Mouse (Mus musculus) cerebellum, adult 18-20 months (tissue): Measurements from ENCODE around the gene Pex14.
A peak's percentile ranks its signal among the peaks of the same experiment; 100 is the strongest.
"Not testable (repeated sequence)": the region's sequence is repeated elsewhere in the genome, so short reads cannot be mapped to it uniquely, and the experiment has no call there.

ENCODE experiments used
- DNase-seq, 2 experiments: peaks; one replicate each; pipeline ENCODE4 v3.0.0; 2021

The Pex14 gene

DNA sequence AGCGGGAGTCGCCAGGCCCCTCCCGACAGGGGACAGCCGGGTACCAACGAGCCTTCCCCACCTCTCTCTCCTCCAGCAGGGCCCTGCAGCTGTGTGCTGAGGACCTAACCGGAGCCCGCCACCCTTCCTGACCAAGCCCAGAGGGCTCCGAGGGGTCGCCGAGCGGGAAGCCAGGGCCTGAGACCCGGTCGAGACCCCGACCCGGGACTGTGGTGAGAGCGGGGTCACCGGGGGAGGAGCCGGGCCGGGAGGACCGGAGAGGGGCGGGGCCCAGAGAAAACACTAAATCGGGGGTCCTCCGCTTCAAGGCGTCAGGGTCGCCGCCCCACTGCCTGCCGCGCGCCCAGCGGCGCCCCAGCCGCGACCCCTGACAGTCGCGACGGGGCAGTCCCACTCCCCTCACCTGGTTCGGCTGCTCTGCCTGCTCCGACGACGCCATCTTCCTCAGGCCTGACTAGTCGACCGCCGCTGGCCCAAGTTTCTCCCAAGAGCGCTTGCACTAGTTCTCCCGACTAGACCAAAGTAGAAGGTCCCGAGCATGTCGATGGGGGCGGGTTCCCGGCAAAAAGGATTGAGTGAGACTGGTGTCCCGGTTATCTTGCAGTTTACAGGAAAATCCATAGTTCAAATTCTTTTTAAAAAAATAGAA, at the start of gene Pex14:
Gene Pex14 (minus strand): TSS at position 508 of the 649 bp plus-strand sequence.
- DNase-seq: peak; percentile 91 to 96

DNA sequence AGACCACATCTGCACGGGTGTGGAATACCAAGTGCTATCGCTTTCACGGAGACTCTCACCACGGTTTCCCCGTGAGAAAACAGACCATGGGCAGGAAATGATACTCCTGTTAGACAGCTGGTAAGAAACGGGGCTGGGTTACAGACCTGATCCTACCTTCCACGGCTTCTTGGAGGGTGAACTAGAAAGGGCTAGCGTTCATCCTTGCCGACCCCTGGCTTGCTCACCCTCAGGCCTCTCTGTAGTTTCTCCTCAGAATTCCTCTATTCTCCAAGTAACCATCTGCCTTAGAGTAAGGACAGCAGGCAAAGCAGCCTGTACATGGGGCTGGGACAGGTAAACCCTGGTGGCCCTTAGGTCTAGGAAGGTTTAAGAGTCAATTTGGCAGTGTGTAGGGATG, 49.5 kb upstream of the Pex14 start:
- no peak for DNase-seq

GRCm38 (mm10) chr4:149148084-149148483, 48.4 kb upstream of the Pex14 start:
- DNase-seq: no peak

- DNase-seq: no peak
These were observed 47.9 kb upstream of the Pex14 start for GRCm38 (mm10) chr4:149147528-149147927.

DNA sequence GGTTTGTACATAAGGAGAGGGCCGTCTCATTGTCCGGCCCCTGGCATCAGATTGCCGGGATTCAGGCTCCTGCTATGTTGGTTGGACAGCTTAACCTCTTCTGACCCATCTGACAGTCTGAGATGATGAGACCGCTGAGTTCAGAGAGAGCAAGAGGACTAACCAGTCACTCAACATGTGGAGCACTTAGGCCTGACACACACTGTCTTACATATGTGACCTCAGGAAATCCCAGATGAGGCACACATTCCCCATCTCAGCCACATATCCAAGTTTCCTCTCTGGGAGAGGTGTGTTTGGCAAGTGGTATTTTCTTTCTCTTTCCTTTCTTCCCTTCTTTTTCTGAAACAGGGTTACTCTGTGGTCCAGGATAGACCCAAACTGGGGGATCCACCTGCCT, 45.5 kb upstream of the Pex14 start:
- DNase-seq: no peak

- DNase-seq: peak; percentile 75 to 84
These were observed 44.8 kb upstream of the Pex14 start for GRCm38 (mm10) chr4:149144459-149144858.

- no peak for DNase-seq
These were observed 43.9 kb upstream of the Pex14 start for GRCm38 (mm10) chr4:149143594-149143993.

DNA sequence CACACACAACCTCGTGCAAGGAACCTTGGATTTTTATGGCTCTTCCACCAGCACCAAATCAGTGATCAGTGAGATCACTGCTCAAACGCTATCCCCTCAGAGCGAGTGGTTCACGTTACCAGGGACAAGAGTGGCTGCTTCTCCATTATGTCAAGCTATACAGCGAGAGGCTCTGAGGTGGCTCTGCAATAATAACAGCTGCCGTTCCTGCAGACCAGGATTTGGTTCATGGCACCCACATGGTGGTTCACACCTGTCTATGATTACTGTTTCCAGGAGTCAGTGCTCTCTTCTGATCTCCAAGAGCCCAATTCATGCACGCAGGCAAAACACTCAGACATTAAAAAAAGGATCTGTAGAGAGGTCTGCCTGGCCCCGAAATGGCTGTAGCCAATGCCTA, 38.8 kb upstream of the Pex14 start:
- DNase-seq: no peak

DNA sequence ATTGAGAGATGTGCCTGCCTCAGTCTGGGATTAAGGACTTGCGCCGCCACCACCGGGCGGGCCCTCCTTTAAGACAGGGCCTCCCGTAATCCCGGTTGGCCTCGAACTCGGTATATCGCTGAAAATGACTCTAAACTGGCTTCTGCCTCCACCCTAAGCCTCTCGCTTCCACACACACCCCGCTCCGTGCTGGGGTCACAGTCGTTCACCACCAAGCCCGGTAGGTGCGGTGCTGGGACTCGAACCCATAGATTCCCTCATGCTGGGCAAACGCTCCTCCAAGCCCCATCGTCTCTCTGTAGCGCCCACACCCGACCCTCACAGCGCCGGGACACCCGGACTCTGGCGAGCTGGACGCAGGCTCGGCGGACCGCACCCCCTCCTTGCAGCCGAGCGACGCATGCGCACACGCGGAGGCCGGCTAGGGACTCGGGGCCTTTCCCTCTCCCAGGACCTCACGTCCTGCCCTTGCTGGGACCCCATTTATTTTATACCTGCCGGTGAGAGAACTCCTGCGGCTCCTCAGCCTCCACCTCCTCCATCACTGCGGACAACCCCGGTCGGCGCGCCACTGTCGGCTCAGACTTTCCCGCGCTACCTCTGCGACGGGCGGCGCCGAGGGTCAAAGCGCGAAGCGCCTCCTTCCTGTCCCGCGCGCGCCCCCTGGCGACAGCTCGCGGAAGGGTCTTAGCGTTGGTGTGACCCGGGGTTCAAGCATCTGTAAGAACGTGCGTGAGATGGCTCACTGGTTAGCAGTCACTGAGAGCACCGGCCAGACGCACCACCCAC, 37.5 kb upstream of the Pex14 start, which contains the start of gene Cenps:
Gene Cenps (minus strand): TSS at position 648 of the 789 bp plus-strand sequence.
- DNase-seq: peak; percentile 87 to 95

- DNase-seq: peak in 1 of 2 experiments; percentile 22
These were observed 36.6 kb upstream of the Pex14 start for GRCm38 (mm10) chr4:149136116-149136850.

DNA sequence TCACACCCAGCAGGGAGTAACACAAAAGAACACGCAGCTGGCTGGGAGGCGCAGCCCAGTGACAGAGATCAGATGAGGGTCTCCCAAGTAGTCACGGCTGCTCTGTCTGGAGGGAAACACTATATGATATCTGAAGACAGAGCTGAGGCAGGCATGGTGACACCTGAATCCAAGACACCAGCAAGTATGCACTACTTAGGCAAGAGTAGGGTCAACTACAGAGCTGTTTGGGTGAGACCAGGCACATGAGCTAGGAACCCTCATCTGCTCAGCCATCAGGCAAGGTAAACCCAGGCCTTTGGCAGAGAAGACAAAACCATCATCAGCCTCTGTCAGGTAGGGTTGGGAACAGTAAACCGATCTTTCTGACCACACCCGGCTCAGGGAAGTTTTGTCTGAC, 33.7 kb upstream of the Pex14 start:
- DNase-seq: no peak

DNA sequence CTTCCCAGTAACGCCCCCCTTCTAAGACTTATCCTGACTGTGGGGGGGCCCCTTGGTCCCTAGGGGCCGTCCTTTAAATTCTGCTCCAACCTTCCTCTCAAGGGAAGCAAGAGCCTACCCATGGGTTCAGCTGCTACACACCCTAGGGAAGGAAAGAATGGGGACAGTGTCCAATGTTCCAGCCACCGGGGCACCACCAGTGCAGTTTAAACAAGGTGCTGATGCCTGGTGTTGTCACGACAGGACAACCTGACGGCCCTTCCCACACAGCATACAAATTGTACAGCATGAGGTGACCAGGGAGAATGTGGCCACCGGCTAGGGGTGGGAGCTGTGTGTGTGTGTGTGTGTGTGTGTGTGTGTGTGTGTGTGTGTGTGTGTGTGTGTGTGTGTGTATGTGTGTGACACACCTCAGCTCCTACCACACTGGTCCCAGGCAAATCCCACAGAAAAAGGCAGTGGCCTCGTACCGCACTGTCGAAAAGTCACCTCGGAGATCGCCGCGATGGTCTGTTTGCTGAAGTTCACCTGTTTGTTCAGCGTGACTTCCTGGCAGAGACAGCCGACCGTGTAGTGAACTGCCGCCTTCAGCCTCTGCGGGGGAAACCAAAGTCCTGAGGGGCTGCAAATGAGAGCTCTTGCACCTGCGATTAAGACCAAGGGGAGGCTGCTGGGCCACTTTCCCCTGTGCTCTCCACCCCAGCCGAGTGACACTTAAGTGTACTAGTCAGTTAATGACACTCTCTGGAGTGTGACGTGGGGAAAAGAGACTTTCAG, 32.3 kb upstream of the Pex14 start:
- DNase-seq: no peak

DNA sequence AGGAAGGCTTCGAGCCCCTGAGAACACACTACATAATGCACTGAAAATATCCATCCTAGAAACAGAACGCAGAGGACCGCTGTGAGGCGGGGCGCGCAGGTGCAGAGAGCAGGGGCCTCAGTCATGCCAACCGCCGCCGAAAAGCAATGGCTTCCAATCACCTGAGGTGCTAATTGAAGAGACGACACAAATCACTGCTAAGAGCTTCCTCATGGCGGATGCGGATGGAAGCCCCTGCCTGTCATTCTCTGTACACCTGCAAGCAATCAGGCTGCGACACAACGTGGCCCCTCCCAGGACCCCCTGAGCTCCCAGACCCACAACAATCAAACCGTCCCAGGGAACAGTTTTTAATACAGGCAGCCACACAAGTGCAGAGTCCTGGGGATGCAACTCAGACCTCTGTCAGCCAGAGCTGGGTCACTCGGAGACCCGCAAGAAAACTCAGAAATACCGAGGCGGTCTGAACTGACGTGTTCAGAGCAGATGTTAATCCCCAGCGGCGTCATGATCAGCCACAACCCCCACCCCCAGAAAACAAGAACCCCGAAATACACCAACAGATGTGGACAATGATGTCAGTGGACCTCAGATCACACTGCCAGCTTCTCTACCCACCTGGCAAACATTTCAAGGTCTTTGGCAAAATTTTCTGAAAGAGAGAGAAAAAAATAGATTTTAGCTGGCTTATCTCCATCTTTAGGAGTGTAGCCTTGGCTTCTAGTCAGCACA, 31.5 kb upstream of the Pex14 start:
- no peak for DNase-seq

DNA sequence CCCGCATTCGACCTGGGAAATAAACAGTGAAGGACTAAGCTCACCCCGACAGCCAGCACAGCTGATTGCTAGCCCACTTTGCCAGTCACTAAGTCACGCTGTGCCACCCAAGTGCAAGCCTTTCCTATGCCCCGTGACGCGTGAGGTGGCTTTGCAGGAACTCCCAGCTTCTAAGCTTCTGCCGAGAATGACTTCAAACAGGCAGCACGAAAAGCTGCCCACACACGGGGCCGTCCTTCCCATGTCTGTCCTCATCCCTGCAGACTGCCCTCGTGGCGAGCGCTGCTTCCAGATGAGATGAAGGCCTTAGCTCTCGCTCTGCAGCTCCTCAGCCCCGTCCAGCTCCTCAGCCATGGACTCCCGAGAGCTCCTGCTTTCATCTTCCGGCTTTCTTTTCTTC, 28.8 kb upstream of the Pex14 start:
- no peak for DNase-seq

DNA sequence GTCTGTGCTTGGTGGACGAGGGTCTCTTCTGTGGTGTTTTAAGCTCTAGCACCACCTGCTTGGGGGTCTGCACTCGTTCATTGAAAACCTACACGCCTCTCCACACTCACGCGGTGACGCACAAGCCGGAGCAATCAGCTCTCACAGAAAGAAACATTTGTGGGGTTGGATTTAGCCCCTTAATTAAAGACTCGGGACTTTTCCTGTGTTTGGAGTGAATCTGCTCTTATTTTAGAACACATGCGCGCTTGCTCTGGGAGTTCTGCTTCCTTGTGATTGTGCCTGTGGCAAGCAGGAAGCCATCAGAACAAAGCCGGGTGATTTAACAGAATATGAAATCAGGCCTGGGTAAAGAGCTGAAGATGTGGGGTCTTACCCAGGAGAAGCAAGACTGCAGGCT, 27.0 kb upstream of the Pex14 start, which contains the start of gene Cort:
Gene Cort (minus strand): TSS at position 101 of the 400 bp plus-strand sequence.
- no peak for DNase-seq

GRCm38 (mm10) chr4:149126115-149126509, 26.4 kb upstream of the Pex14 start:
- DNase-seq: no peak

DNA sequence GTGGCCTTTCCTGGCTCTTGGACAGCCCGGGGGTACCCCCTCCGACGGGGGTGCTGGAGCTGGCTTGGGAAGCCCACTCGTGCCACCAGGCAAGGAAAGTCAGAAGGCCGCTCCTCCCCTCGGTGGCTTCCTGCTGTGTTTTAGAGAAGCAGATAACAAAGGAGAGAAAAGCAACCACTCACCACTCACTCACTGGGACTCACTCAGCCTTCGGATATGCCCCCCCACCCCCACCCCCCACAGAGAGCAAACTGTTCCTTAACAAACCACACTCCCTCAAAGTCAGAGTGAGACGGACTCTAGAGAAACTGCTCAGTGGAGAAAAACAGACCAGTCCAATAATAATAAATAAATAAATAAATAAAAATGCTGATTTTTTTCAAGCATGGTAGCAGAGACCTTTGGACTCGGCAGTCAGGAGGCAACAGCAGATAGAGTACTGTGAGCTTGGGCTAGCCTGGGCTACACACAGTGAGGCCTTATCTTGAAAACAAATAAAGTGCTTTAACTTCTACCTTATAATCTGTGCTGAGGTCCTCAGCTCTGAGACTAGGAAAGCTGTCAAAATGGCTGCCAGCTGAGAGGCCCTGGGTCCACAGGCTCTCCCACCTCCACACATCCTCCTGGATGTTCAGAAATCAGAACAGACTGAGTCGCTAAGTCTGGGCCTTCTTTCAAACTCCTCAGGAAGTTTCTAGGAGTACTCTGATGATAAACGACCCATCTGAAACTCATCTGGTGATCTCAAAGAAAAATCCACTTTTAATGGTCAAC, 25.9 kb upstream of the Pex14 start:
- no peak for DNase-seq

- no peak for DNase-seq
These were observed 23.8 kb upstream of the Pex14 start for GRCm38 (mm10) chr4:149123432-149123831.

- not testable (repeated sequence) for DNase-seq
These were observed 20.4 kb upstream of the Pex14 start for GRCm38 (mm10) chr4:149119978-149120562.

DNA sequence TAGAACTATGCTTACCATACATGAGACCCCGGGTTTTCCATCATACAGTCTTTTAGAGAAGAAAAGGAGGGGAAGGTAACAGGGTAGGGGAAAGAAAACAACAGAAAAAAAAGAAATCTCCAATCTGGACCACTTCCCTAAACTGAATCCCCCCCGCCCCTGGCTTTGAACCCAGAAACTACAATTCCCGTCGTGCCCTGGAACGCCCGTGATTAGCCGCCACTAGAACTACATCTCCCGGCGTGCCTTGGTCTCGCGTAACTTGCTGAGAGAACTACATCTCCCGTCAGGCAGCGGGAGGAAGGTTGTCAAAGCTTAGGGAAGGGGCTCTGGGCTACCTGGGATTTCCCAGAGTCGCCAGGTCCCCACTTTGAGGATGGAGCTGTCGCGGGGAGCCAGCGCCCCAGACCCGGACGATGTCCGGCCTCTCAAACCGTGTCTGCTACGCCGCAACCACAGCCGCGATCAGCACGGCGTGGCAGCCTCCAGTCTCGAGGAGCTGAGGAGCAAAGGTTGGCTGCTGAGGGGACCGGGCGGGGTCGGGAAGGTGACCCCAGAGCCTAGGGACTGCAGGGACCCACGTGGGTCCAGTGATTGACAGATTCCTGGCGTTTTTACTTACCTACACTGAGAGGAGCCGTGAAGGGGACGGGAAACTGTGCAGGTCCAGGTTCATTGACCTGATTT, 4.3 kb upstream of the Pex14 start, which contains the start of gene Dffa:
Gene Dffa (plus strand): TSS at position 272 of the 687 bp plus-strand sequence.
- peak; percentile 92 to 98 for DNase-seq
